Mouse (Mus musculus) heart, embryonic 10.5 days (tissue): ENCODE measurements around the gene Prr12. TPM values are rescaled to one million over a fixed set of nuclear protein-coding genes. Genes with fewer than 3 reads are reported as not detected.

ENCODE experiments used
- DNase-seq: peaks from one replicate; pipeline ENCODE4 v3.0.0-alpha.2; 2017; ENCODE audit warnings: low spot score
- H3K27ac ChIP-seq: fragments of 300-500 bp; sonication (generic); 2 replicates; pipeline ENCODE4 v1.5.1; 2016; ENCODE audit warnings: mild to moderate bottlenecking
- H3K27me3 ChIP-seq: fragments of 300-500 bp; sonication (generic); 2 replicates; pipeline ENCODE4 v1.6.1; 2016; ENCODE audit warnings: mild to moderate bottlenecking; ENCODE audit not compliant: poor library complexity, insufficient read depth, severe bottlenecking
- H3K36me3 ChIP-seq: fragments of 300-500 bp; sonication (generic); 2 replicates; pipeline ENCODE4 v1.6.1; 2016; ENCODE audit warnings: mild to moderate bottlenecking, moderate library complexity
- H3K4me1 ChIP-seq: fragments of 300-500 bp; sonication (generic); 2 replicates; pipeline ENCODE4 v1.6.1; 2016; ENCODE audit warnings: mild to moderate bottlenecking
- H3K4me3 ChIP-seq: fragments of 300-500 bp; sonication (generic); 2 replicates; pipeline ENCODE4 v1.5.1; 2016; ENCODE audit warnings: mild to moderate bottlenecking, moderate library complexity
- H3K9me3 ChIP-seq: fragments of 300-500 bp; sonication (generic); 2 replicates; pipeline ENCODE4 v1.6.1; 2016; ENCODE audit warnings: mild to moderate bottlenecking, moderate library complexity
- WGBS: fragments of 180-500 bp; shearing (Covaris S2); methylation state at CpG from one replicate; pipeline ENCODE4 v1.1.7; 2016; 5-methylcytosine and 5-hydroxymethylcytosine counted together
- polyA plus RNA-seq: library from polyadenylated mRNA; unstranded; fragments of >200 nt; fragmentation: Nextera tagmentation; extraction: Ambion mirVana; gene quantifications from 2 replicates; pipeline ENCODE4 v1.2.1, GENCODE M21; 2016

Prr12 gene
- polyA plus RNA-seq, 1 experiment from 2014 or later, result 13.3 TPM

- no peak for DNase-seq
- peaks cover 99% of the 10 kb centered on the region for H3K36me3 ChIP-seq
- H3K4me3 ChIP-seq, result no peak overlapping the region
- no peak overlapping the region for H3K27ac ChIP-seq
- 96% methylated on average over 14 of the region's 14 CpGs for WGBS
- H3K9me3 ChIP-seq, result no peaks in the 10 kb centered on the region
- no peaks in the 10 kb centered on the region for H3K27me3 ChIP-seq
- peaks cover 12% of the 10 kb centered on the region; the same call in 1 of the 2 replicates for H3K4me1 ChIP-seq
These were observed 9.4 kb downstream of the Prr12 start for GRCm38 (mm10) chr7:45043307-45043706.

DNA sequence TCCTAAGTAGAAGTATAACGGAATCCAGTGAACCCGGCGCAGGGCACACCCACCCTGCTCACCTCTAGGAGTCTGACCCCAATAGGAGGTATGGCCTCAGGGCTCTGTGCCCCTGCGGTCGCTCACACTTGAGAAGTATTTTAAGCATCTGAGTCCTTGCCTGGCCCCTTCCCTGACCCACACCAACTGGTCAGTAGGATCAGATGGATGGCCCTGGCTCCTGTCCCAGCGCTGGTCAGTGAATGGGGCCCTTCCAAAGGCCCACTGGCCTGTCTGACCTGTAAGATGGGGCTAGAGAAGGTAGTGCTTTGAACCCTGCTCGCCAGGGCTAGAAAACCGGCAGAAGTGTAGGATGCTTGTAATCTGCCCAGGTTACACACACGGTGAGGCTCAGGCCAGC lies 11.8 kb downstream of the Prr12 start:
- WGBS, result 95% methylated on average over 9 of the region's 9 CpGs
- Histone ChIP-seq H3K9me3 (no peaks in the 10 kb centered on the region), H3K4me3 (no peak overlapping the region), H3K36me3 (peaks cover 99% of the 10 kb centered on the region), H3K27me3 (no peaks in the 10 kb centered on the region), H3K27ac (no peak overlapping the region), H3K4me1 (no peaks in the 10 kb centered on the region)
- DNase-seq, result no peak

- Histone ChIP-seq H3K27me3 (no peaks in the 10 kb centered on the region), H3K27ac (no peak overlapping the region), H3K9me3 (no peaks in the 10 kb centered on the region), H3K4me3 (no peak overlapping the region), H3K36me3 (peaks cover 99% of the 10 kb centered on the region), H3K4me1 (no peaks in the 10 kb centered on the region)
- no peak for DNase-seq
- 95% methylated on average over 9 of the region's 9 CpGs for WGBS
These were observed 14.3 kb downstream of the Prr12 start for GRCm38 (mm10) chr7:45038411-45038810.

GRCm38 (mm10) chr7:45037720-45038361 lies 14.8 kb downstream of the Prr12 start:
- peaks cover 99% of the 10 kb centered on the region for H3K36me3 ChIP-seq
- no peaks in the 10 kb centered on the region for H3K27me3 ChIP-seq
- H3K9me3 ChIP-seq, result no peaks in the 10 kb centered on the region
- H3K27ac ChIP-seq, result no peak overlapping the region
- H3K4me3 ChIP-seq, result no peak overlapping the region
- H3K4me1 ChIP-seq, result no peaks in the 10 kb centered on the region
- WGBS, result 77% methylated on average over 7 of the region's 7 CpGs
- DNase-seq, result no peak

GRCm38 (mm10) chr7:45036702-45037101 lies 16.0 kb downstream of the Prr12 start:
- Histone ChIP-seq H3K27me3 (no peaks in the 10 kb centered on the region), H3K4me3 (no peak overlapping the region), H3K4me1 (no peaks in the 10 kb centered on the region), H3K27ac (no peak overlapping the region), H3K9me3 (no peaks in the 10 kb centered on the region), H3K36me3 (peaks cover 99% of the 10 kb centered on the region)
- no peak for DNase-seq
- 91% methylated on average over 11 of the region's 11 CpGs for WGBS

GRCm38 (mm10) chr7:45035631-45036030 lies 17.1 kb downstream of the Prr12 start:
- Histone ChIP-seq H3K4me1 (no peaks in the 10 kb centered on the region), H3K27me3 (no peaks in the 10 kb centered on the region), H3K36me3 (peaks cover 99% of the 10 kb centered on the region), H3K9me3 (no peaks in the 10 kb centered on the region), H3K4me3 (no peak overlapping the region), H3K27ac (no peak overlapping the region)
- WGBS, result 87% methylated on average over 3 of the region's 3 CpGs
- DNase-seq, result no peak

- Histone ChIP-seq H3K27ac (no peak overlapping the region), H3K4me3 (no peak overlapping the region), H3K9me3 (no peaks in the 10 kb centered on the region), H3K27me3 (no peaks in the 10 kb centered on the region), H3K4me1 (no peaks in the 10 kb centered on the region), H3K36me3 (peaks cover 99% of the 10 kb centered on the region)
- 93% methylated on average over 19 of the region's 19 CpGs for WGBS
- DNase-seq, result no peak
These were observed 18.8 kb downstream of the Prr12 start for GRCm38 (mm10) chr7:45033722-45034359.

DNA sequence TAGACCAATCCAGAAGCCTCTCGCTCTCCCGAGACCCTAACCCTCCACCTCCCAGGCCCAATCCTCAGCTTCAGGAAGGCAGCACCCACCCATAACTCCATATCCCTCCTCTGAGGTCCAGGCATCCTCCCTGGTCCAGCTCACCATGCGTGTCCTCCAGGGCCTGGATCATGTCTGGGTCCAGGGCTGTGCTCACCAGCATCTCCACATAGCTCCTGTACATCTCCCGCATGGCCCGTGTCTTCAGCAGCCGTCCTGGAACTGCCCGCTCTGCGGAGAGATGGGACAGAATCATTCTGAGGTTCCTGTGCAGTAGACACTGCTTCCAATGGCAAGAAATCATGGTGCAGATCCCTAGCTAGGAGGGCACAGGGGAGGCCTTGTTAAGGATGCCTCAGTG lies 21.8 kb downstream of the Prr12 start:
- 98% methylated on average over 8 of the region's 8 CpGs for WGBS
- DNase-seq, result no peak
- no peaks in the 10 kb centered on the region for H3K27me3 ChIP-seq
- H3K4me1 ChIP-seq, result peaks cover 5% of the 10 kb centered on the region; the same call in 1 of the 2 replicates
- H3K9me3 ChIP-seq, result no peaks in the 10 kb centered on the region
- H3K36me3 ChIP-seq, result peaks cover 95% of the 10 kb centered on the region
- H3K4me3 ChIP-seq, result no peak overlapping the region
- H3K27ac ChIP-seq, result no peak overlapping the region

DNA sequence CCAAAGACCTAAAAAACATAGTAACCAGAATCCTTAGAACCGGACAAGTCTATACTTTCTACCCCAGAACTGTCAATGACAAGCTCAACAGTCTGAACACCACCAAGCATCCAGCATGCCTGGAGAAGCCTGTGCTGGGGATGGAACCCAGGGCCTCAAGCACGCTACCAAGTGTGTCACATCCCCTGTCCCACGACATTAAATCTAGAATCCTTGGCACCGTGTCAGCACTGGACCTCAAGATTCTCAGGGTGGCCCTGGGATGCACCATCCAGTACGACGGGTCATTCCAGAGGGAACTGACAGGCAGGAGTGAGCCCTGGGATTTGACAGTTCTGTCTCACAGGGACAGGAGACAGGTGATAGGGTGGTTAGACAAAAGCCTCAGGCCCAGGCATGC lies 22.7 kb downstream of the Prr12 start:
- Histone ChIP-seq H3K4me1 (peaks cover 5% of the 10 kb centered on the region; the same call in 1 of the 2 replicates), H3K27me3 (no peaks in the 10 kb centered on the region), H3K9me3 (no peaks in the 10 kb centered on the region), H3K27ac (no peak overlapping the region), H3K36me3 (peaks cover 86% of the 10 kb centered on the region), H3K4me3 (no peak overlapping the region)
- DNase-seq, result no peak
- WGBS, result 90% methylated on average over 6 of the region's 6 CpGs

DNA sequence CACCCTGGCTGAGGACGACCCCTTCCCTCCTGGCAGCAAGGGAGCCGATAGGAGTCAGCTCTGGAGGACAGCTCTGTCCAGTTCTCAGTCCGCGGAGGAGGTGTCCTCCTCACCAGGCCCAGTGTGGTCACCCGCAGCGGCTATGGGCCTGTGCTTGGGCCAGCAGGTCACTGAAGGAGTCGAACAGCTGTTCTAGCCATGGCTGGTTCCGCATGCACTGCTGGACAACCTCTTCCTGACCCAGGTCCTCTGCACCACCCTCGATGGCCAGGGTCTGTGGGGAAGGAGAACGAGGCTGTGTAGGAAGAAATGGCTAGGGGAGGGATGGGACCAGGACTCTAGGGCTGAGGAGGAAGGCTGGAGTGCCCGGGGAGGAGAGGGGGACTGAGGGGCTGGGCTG lies 24.3 kb downstream of the Prr12 start:
- H3K9me3 ChIP-seq, result no peaks in the 10 kb centered on the region
- H3K27ac ChIP-seq, result no peak overlapping the region
- WGBS, result 89% methylated on average over 11 of the region's 11 CpGs
- no peak for DNase-seq
- H3K4me1 ChIP-seq, result peaks cover 5% of the 10 kb centered on the region; the same call in 1 of the 2 replicates
- no peak overlapping the region for H3K4me3 ChIP-seq
- peaks cover 70% of the 10 kb centered on the region for H3K36me3 ChIP-seq
- H3K27me3 ChIP-seq, result no peaks in the 10 kb centered on the region

GRCm38 (mm10) chr7:45027761-45028160 lies 24.9 kb downstream of the Prr12 start:
- Histone ChIP-seq H3K36me3 (peaks cover 64% of the 10 kb centered on the region), H3K27ac (no peak overlapping the region), H3K9me3 (no peaks in the 10 kb centered on the region), H3K4me1 (peaks cover 5% of the 10 kb centered on the region; the same call in 1 of the 2 replicates), H3K27me3 (no peaks in the 10 kb centered on the region), H3K4me3 (no peak overlapping the region)
- 91% methylated on average over 9 of the region's 9 CpGs for WGBS
- DNase-seq, result no peak

DNA sequence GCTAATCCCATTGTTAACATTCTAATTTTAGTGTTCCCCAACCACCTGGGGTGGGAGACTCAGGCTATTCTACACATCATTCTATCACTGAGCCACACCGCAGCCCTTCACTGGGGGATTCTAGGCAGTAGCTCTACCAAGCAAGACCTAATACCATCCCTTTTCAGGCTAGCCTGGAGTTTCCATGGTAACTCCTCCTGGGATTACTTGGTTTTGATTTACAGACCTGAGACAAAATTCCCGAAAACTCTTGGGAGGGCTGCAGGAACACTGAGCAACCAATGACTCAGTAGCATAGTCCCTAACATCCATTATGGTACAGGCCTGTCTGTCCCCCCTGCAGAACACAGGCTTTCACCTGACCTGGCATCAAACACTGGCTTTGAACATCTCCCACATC lies 26.4 kb downstream of the Prr12 start:
- Histone ChIP-seq H3K36me3 (peaks cover 49% of the 10 kb centered on the region), H3K4me1 (peaks cover 5% of the 10 kb centered on the region; the same call in 1 of the 2 replicates), H3K27me3 (no peaks in the 10 kb centered on the region), H3K9me3 (no peaks in the 10 kb centered on the region), H3K4me3 (no peak overlapping the region), H3K27ac (no peak overlapping the region)
- DNase-seq, result no peak
- 75% methylated on average over 2 of the region's 2 CpGs for WGBS

- H3K27ac ChIP-seq, result no peak overlapping the region
These were observed 27.0 kb downstream of the Prr12 start for GRCm38 (mm10) chr7:45025601-45026220.

More at GRCm38 (mm10) chr7:45025601-45026220, 27.0 kb downstream of the Prr12 start:
- no peak overlapping the region for H3K4me3 ChIP-seq
- 74% methylated on average over 8 of the region's 8 CpGs for WGBS
- no peak for DNase-seq
- peaks cover 44% of the 10 kb centered on the region for H3K36me3 ChIP-seq
- H3K27me3 ChIP-seq, result no peaks in the 10 kb centered on the region
- peaks cover 5% of the 10 kb centered on the region; the same call in 1 of the 2 replicates for H3K4me1 ChIP-seq
- H3K9me3 ChIP-seq, result no peaks in the 10 kb centered on the region
